Mouse (Mus musculus) limb, embryonic 13.5 days (tissue): ENCODE results near the gene Khk. TPM values are rescaled to one million over a fixed set of nuclear protein-coding genes. Genes with fewer than 3 reads are reported as not detected.
A peak's percentile ranks its signal among the peaks of the same experiment; 100 is the strongest.

ENCODE experiments used
- ATAC-seq: fragments of 200-750 bp; cut with Nextera tagmentation; 2 replicates; pipeline ENCODE4 v1.8.0; 2017; ENCODE audit warnings: low read depth, moderate number of reproducible peaks, moderate TSS enrichment; ENCODE audit not compliant: low FRiP score
- H3K27ac ChIP-seq: fragments of 300-500 bp; sonication (generic); 2 replicates; pipeline ENCODE4 v1.5.1; 2015; ENCODE audit warnings: inconsistent platforms, mild to moderate bottlenecking, moderate library complexity
- H3K27me3 ChIP-seq: fragments of 300-500 bp; sonication (generic); 2 replicates; pipeline ENCODE4 v1.6.1; 2015; ENCODE audit warnings: mild to moderate bottlenecking, inconsistent platforms
- H3K36me3 ChIP-seq: fragments of 300-500 bp; sonication (generic); 2 replicates; pipeline ENCODE4 v1.6.1; 2015; ENCODE audit warnings: inconsistent platforms, mild to moderate bottlenecking, moderate library complexity
- H3K4me1 ChIP-seq: fragments of 300-500 bp; sonication (generic); 2 replicates; pipeline ENCODE4 v1.6.1; 2015; ENCODE audit warnings: inconsistent platforms
- H3K4me2 ChIP-seq: fragments of 300-500 bp; sonication (generic); replicated peaks from 2 replicates; pipeline ENCODE4 v1.6.1; 2015; ENCODE audit warnings: inconsistent platforms, mild to moderate bottlenecking, moderate library complexity
- H3K4me3 ChIP-seq: fragments of 300-500 bp; sonication (generic); 2 replicates; pipeline ENCODE4 v1.5.1; 2015; ENCODE audit warnings: moderate library complexity, mild to moderate bottlenecking, inconsistent platforms
- H3K9ac ChIP-seq: fragments of 300-500 bp; sonication (generic); 2 replicates; pipeline ENCODE4 v1.6.1; 2015; ENCODE audit warnings: mild to moderate bottlenecking, inconsistent platforms
- H3K9me3 ChIP-seq: fragments of 300-500 bp; sonication (generic); 2 replicates; pipeline ENCODE4 v1.6.1; 2016; ENCODE audit warnings: inconsistent platforms
- WGBS: fragments of 180-500 bp; shearing (Covaris S2); methylation state at CpG from one replicate; pipeline ENCODE4 v1.1.7; 2015; 5-methylcytosine and 5-hydroxymethylcytosine counted together
- polyA plus RNA-seq: library from polyadenylated mRNA; unstranded; fragments of >200 nt; fragmentation: Nextera tagmentation; extraction: Ambion mirVana; gene quantifications from 2 replicates; pipeline ENCODE4 v1.2.1, GENCODE M21; 2015

Gene Khk
- polyA plus RNA-seq, 1 experiment from 2014 or later: 22.6 TPM

DNA sequence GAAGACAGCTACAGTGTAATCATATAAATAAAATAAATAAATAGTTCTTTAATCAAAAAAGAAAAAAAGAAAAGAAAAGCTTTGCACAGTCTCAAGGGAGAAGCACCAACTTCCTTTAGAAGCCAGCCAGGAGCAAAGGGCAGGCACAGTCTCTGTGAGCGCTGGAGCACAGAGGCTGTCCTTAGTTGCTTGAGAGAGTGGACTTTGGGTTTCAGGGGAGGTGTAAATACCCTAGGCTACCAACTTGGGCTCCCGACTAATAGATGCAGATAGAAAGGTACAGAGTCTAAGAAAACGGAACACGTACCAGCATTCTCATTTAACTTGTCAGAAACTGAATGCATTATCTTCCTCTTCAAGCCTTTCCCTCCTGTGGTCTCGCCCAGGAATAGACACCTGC, 27.4 kb downstream of the Khk start:
- Histone ChIP-seq H3K27me3 (peaks cover 18% of the 10 kb centered on the region), H3K9me3 (no peaks in the 10 kb centered on the region), H3K36me3 (peaks cover 22% of the 10 kb centered on the region), H3K4me3 (no peak overlapping the region), H3K9ac (no peak overlapping the region), H3K27ac (no peak overlapping the region), H3K4me2 (no peak overlapping the region), H3K4me1 (peaks cover 24% of the 10 kb centered on the region)
- ATAC-seq: no peak
- 77% methylated on average over 5 of the region's 5 CpGs for WGBS

DNA sequence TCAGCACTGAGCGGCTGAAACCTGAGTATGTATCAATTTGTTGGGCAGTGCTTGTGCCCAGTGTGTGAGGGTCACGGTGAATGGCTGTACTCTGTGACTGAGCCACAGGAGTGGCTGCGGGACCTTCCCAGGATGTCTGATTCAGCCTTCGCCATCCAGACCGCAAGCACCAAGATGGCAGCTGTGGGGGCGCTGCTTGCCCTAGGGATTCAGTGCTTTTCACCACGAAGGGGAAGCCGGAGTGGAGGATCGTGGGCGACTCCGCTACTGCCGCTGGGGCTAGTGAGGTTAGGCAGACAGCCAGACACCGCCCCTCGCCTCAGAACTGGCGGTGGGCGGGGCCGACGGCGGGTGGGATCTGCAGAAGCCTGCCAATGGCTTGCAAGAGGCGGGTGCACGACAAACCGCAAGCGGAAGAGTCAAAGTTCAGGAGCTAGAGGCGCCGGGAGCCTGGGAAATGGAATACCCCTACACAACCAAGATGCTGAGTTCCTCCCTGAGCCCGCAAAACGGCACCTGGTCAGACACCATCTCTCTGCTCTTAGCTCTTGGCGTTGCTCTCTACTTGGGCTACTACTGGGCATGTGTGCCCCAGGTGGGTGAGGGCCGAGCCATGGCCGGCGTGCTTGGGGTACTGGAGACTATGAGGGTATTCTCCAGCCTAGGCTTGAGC, 28.6 kb downstream of the Khk start:
- WGBS: under 1% methylated on average over 31 of the region's 31 CpGs
- ATAC-seq: peak; percentile 90
- peaks cover 24% of the 10 kb centered on the region for H3K4me1 ChIP-seq
- H3K36me3 ChIP-seq: peaks cover 34% of the 10 kb centered on the region
- H3K9me3 ChIP-seq: no peaks in the 10 kb centered on the region
- H3K27ac ChIP-seq: peak overlapping the region; percentile 83
- peak overlapping the region; percentile 83 for H3K4me2 ChIP-seq
- H3K27me3 ChIP-seq: peaks cover 13% of the 10 kb centered on the region
- H3K9ac ChIP-seq: peak overlapping the region; percentile 72
- H3K4me3 ChIP-seq: peak overlapping the region; percentile 53

DNA sequence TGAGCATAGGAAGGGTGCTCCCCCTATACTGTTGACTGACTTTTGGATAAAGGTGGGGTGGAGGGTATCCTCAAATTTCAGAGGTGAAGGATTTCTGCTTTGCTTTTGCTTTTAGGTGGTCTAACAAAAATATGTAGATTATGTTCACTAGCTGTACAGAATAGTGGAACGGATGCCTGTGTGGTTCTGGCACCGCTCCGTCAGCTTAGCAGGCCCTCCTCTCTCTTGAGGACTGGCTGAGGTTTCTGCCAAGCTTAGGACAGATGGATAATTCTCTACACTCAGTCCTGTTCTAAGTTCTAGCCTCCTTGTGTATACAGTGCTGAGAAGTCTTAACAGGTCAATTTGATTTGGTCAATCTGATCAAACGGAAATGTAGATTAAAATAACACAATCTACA, 29.2 kb downstream of the Khk start:
- peaks cover 7% of the 10 kb centered on the region; the same call in 1 of the 2 replicates for H3K27me3 ChIP-seq
- no peaks in the 10 kb centered on the region for H3K9me3 ChIP-seq
- peaks cover 21% of the 10 kb centered on the region for H3K4me1 ChIP-seq
- 70% methylated on average over 4 of the region's 4 CpGs for WGBS
- H3K27ac ChIP-seq: peak overlapping the region; percentile 83
- ATAC-seq: peak; percentile 2; the same call in 1 of the 2 replicates
- peaks cover 40% of the 10 kb centered on the region for H3K36me3 ChIP-seq
- peak overlapping the region; percentile 83 for H3K4me2 ChIP-seq
- H3K4me3 ChIP-seq: peak overlapping the region; percentile 53
- H3K9ac ChIP-seq: peak overlapping the region; percentile 72

DNA sequence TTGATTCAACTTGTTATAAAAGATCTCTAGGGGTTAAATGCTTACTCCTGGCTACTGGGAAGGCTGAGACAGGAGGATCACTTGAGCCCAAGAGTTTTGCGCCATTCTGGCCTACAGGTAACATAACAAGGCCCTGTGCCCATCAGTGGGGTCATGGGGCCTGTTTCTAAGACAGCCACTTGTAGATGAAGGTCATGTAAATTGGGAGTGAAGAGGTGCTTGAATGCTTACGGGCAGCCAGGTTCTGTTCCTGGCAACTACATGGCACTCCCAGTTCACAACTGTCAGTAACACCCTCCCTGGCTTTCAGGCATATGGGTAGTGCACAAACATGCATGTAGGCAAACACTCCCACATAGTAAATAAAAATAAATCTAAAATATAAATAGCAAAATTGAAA, 29.7 kb downstream of the Khk start:
- Histone ChIP-seq H3K36me3 (peaks cover 45% of the 10 kb centered on the region), H3K9ac (no peak overlapping the region), H3K4me2 (no peak overlapping the region), H3K27me3 (peaks cover 2% of the 10 kb centered on the region; the same call in 1 of the 2 replicates), H3K4me1 (peaks cover 19% of the 10 kb centered on the region), H3K27ac (no peak overlapping the region), H3K4me3 (no peak overlapping the region), H3K9me3 (no peaks in the 10 kb centered on the region)
- ATAC-seq: no peak
- WGBS: 92% methylated on average over 2 of the region's 2 CpGs

DNA sequence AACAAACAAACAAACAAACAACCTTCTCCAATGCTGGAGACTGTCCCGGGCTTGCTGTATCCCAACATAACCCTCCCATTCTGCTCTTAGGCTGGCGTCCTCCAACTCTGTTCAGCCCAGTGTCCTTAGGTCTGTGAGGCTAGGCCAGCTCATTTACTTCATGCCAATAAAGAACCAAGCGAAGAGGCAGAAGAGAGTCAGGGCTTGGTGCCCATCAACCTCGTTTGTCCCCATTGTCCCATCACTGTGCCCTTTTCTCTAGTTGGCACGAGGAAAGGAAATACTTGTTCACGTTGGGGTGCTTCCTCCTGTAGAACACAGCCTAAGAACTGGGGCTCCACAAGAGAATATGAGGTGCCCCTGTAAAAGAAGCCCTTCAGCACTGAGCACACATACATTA, 30.5 kb downstream of the Khk start:
- H3K4me3 ChIP-seq: no peak overlapping the region
- ATAC-seq: no peak
- no peak overlapping the region for H3K27ac ChIP-seq
- H3K9ac ChIP-seq: no peak overlapping the region
- H3K4me1 ChIP-seq: peaks cover 19% of the 10 kb centered on the region
- 86% methylated on average over 6 of the region's 6 CpGs for WGBS
- no peaks in the 10 kb centered on the region for H3K27me3 ChIP-seq
- H3K36me3 ChIP-seq: peaks cover 48% of the 10 kb centered on the region
- no peak overlapping the region for H3K4me2 ChIP-seq
- H3K9me3 ChIP-seq: no peaks in the 10 kb centered on the region

DNA sequence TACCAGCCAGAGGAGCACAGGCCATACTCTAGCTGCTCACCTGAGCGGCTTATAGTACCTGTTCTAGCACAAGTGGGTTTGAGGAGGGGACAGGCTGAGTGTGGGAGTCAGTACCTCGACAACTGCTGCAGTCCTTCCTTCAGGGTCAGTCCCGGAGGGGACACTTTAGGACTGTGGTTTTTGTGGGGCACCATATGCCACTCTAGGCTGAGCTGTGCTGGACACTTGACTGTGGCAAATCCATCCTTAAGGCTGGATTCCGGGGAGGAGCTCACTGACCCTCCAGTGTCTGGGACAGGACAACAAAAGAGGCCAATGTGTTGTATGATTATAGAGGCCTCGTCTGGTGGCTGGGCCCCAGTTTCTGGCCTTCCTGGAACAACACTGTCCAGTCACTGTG, 31.3 kb downstream of the Khk start:
- Histone ChIP-seq H3K4me1 (peaks cover 22% of the 10 kb centered on the region), H3K4me3 (no peak overlapping the region), H3K4me2 (no peak overlapping the region), H3K27me3 (no peaks in the 10 kb centered on the region), H3K9ac (no peak overlapping the region), H3K9me3 (no peaks in the 10 kb centered on the region), H3K27ac (no peak overlapping the region; the same call in 1 of the 2 replicates), H3K36me3 (peaks cover 53% of the 10 kb centered on the region)
- WGBS: 90% methylated on average over 5 of the region's 5 CpGs
- no peak for ATAC-seq

DNA sequence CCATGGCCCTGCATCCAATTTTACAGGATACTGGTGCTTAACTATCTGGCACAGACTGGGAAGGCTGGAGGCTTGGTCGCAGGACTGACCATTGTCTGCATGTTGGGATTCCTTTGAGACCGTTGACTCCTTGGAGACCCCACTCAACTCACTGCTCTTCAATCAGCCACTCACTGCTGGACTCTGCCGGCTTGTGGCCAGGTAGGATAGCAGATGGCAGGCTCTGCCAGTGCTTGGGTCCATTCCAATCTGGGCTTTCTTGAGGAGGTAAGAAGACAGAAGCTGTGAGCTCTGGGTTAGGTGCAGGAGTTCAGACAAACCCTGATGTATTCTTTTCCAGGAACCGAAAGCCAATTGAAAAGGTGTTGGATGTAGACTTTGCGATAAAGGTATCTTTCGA, 32.8 kb downstream of the Khk start:
- Histone ChIP-seq H3K27ac (no peak overlapping the region), H3K4me3 (no peak overlapping the region), H3K36me3 (peaks cover 67% of the 10 kb centered on the region), H3K9me3 (no peaks in the 10 kb centered on the region), H3K9ac (no peak overlapping the region), H3K4me1 (peaks cover 32% of the 10 kb centered on the region), H3K4me2 (no peak overlapping the region), H3K27me3 (no peaks in the 10 kb centered on the region)
- 96% methylated on average over 6 of the region's 6 CpGs for WGBS
- ATAC-seq: no peak

DNA sequence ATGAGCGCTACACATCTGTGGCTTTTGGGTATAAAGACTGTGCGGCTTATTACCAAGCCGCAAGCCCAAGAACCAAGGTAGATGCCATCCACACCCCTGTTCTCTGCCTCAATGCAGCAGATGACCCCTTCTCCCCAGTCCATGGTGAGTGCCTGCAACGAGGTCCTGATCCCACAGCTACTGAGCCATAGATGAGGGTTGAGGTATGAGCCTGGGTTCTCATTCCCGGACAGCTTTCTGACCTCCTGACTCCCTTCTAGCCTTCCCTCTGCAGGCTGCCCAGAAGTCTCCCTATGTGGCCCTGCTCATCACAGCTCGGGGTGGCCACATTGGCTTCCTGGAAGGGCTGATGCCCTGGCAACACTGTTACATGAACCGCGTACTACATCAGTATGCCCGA, 33.3 kb downstream of the Khk start:
- WGBS: 93% methylated on average over 9 of the region's 9 CpGs
- no peak overlapping the region for H3K9ac ChIP-seq
- H3K9me3 ChIP-seq: no peaks in the 10 kb centered on the region
- no peak overlapping the region for H3K4me2 ChIP-seq
- peaks cover 32% of the 10 kb centered on the region for H3K4me1 ChIP-seq
- H3K36me3 ChIP-seq: peaks cover 67% of the 10 kb centered on the region
- no peaks in the 10 kb centered on the region for H3K27me3 ChIP-seq
- H3K4me3 ChIP-seq: no peak overlapping the region
- ATAC-seq: no peak
- H3K27ac ChIP-seq: no peak overlapping the region

DNA sequence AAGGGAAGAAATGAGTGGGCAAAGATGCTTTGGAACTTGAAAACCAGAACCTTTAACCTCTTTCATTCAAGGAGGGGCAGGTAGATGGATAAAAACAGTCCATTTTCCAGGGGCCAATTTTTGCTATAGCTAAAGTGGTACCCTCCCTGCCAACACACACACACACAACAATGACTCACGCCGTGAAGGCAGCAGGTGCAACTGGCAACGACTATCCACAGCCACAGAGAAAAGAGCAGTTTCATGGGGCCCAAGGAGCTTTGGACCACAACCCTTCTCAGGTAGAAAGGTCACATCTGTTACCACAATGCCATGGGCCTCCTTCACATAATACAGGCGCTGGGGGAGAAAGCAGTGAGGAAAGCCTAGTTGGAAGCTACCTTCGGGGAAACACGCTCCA, 34.5 kb downstream of the Khk start:
- Histone ChIP-seq H3K9me3 (no peaks in the 10 kb centered on the region), H3K36me3 (peaks cover 67% of the 10 kb centered on the region)
- 97% methylated on average over 6 of the region's 6 CpGs for WGBS

DNA sequence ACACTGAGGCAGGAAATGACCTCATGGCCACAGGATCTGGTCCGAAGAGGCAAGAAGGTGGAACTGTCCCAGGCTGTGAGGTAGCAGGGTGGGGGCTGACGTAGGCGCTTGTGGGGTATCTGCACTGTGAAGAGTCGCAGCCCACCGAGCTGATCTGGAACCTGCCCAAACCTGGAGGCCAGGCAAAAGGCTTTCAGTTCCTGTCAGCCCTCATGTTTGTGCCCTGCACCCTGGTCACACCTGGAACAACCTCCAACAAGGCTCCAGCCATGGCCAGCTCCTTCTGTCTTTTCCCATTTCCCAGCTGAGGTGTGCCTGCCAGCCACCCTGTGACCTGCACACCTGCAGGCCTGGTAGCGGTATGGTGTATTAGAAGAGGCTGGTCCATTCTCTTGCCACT, 36.7 kb downstream of the Khk start:
- 96% methylated on average over 6 of the region's 6 CpGs for WGBS
- H3K27me3 ChIP-seq: no peaks in the 10 kb centered on the region
- no peaks in the 10 kb centered on the region for H3K9me3 ChIP-seq
- peak overlapping the region; percentile 84 for H3K4me3 ChIP-seq
- peaks cover 24% of the 10 kb centered on the region for H3K4me1 ChIP-seq
- no peak overlapping the region for H3K27ac ChIP-seq
- peak overlapping the region; percentile 92; the same call in 1 of the 2 replicates for H3K4me2 ChIP-seq
- no peak for ATAC-seq
- peak overlapping the region; percentile 19; the same call in 1 of the 2 replicates for H3K9ac ChIP-seq
- H3K36me3 ChIP-seq: peaks cover 52% of the 10 kb centered on the region

More for the DNA sequence above, 34.5 kb downstream of the Khk start:
- Histone ChIP-seq H3K4me2 (no peak overlapping the region), H3K4me1 (peaks cover 24% of the 10 kb centered on the region), H3K9ac (no peak overlapping the region), H3K4me3 (no peak overlapping the region; the same call in 1 of the 2 replicates), H3K27me3 (no peaks in the 10 kb centered on the region), H3K27ac (no peak overlapping the region)
- no peak for ATAC-seq

DNA sequence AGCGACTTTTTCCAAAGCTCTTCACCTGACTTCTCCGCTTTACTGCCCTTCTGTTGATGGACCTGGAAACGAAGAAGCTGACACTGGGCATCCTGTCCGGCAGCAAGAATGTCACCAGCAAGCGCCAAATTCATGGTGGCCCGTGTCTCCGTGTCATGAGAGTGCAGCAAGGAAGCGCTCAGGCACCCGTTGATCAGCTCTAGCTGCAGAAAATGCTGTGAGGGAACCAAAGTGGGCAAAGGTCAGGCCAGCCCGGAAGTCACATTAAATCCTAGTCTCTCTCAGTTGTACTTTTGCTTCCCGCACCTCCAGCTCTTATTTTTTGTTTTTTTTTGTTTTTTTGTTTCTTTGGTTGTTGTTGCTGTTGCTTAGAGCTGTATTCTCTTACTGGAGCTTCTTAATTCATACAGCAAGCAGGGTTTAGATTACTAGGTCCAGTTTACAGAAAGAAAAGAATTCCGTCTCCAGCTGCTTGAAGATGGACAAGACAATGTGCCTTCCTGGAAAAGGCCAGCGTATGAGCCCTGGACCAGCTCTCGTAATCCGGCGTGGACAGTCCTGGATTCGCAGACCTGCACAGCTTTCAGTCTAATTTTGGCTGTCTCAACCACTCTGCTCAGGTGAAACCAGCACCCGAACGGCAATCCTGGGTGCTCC, 38.1 kb downstream of the Khk start:
- 33% methylated on average over 19 of the region's 19 CpGs for WGBS
- H3K9me3 ChIP-seq: no peaks in the 10 kb centered on the region
- peak overlapping the region; percentile 91; the same call in 1 of the 2 replicates for H3K27ac ChIP-seq
- peaks cover 37% of the 10 kb centered on the region for H3K36me3 ChIP-seq
- H3K27me3 ChIP-seq: peaks cover 4% of the 10 kb centered on the region; the same call in 1 of the 2 replicates
- ATAC-seq: no peak
- peak overlapping the region; percentile 94 for H3K9ac ChIP-seq
- H3K4me2 ChIP-seq: peak overlapping the region; percentile 92
- peaks cover 24% of the 10 kb centered on the region for H3K4me1 ChIP-seq
- H3K4me3 ChIP-seq: peak overlapping the region; percentile 84

DNA sequence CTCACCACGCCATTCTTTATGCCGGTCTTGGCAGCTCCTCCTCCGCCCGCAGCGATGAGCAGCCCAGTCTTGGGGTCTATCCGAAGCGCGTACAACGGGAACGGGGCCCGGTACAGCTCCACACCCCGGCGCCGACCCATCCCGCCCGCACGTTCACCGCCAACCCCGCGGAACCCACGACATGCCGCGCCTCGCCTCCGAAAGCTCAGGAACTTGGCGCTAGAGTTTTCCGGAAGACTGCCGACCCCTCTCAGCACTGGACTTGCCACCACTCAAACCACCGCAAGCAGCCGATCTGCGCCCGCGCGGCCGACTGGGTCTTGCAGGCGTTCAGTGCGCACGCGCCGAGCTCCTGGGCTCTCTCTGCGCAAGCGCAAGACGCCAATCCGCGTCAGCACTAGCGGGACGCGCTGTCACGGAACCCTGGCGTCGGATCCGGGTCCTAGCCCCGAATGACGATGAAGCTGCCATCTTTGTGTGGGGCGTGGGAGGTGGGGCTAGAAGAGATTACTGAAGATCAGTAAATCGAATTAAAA, 38.8 kb downstream of the Khk start, which contains the start of gene Preb:
Preb (minus strand) TSS at position 396 of the 536 bp plus-strand sequence.
- WGBS: under 1% methylated on average over 56 of the region's 56 CpGs
- no peaks in the 10 kb centered on the region for H3K9me3 ChIP-seq
- peak within 1 kb of the TSS; percentile 94 for H3K9ac ChIP-seq
- H3K4me1 ChIP-seq: peaks cover 24% of the 10 kb centered on the region
- H3K4me3 ChIP-seq: peak within 1 kb of the TSS; percentile 84
- peak within 1 kb of the TSS; percentile 91 for H3K27ac ChIP-seq
- H3K27me3 ChIP-seq: peaks cover 4% of the 10 kb centered on the region; the same call in 1 of the 2 replicates
- peak; percentile 96 for ATAC-seq
- H3K36me3 ChIP-seq: peaks cover 30% of the 10 kb centered on the region
- H3K4me2 ChIP-seq: peak within 1 kb of the TSS; percentile 92
